In the genomic region with DNA sequence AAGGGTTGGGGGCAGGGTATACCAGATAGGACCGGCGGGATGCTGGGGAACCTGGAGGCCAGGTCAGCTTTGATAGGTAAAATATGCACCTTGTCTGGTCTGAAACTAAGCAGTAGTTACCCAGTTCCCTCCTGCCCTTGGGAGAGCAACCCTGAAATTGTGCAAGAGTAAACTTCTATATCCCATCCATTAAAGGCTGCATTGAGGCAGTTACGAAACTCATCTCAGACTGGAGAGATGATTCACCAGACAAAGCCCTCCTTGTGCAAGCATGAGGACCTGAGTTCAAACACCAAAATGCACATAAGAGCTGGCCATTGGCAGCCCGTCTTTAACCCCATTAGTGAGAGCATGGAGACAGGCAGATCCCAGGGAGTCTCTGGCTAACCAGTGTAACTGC, we compare ENCODE assay signal across 27 mouse cellular contexts. TPM values are rescaled to one million over a fixed set of nuclear protein-coding genes. Genes with fewer than 3 reads are reported as not detected.
A peak's percentile ranks its signal among the peaks of the same experiment; 100 is the strongest.
DNase-seq lines count a peak whose midpoint lies in the region; ATAC-seq and TF ChIP-seq lines count a peak whose summit lies in the region.
"Had no signal": no experiment of that assay in that cellular context is flagged by ENCODE, and none has a peak within 500 bp of the region (broad histone marks: within the 10 kb centered on the region; RNA-seq: fewer than 3 reads in every experiment).

No protein-coding gene starts in this region.

- H3K27me3 ChIP-seq in liver, embryonic 15.5 days: no peaks in the 10 kb centered on the region
- no peaks in the 10 kb centered on the region for H3K27me3 ChIP-seq in E14TG2a.4 (ENCODE audit: insufficient read depth, low read length)
- no peaks in the 10 kb centered on the region for H3K27me3 ChIP-seq in intestine, postnatal 0 days (replicated peaks; ENCODE audit: control insufficient read depth, insufficient read depth, low read length)
- H3K27me3 ChIP-seq in stomach, postnatal 0 days (ENCODE audit: control insufficient read depth, insufficient read depth, low read length): no peaks in the 10 kb centered on the region
- H3K27me3 ChIP-seq: heart, embryonic 12.5 days; hindbrain, embryonic 12.5 days; liver, embryonic 13.5 days; neural tube, embryonic 13.5 days; Patski had no signal

- no peak; the same call in 1 of the 2 replicates for ATAC-seq in liver, embryonic 15.5 days (ENCODE audit: insufficient read depth)
- no peak for ATAC-seq in intestine, postnatal 0 days
- no peak for ATAC-seq in stomach, postnatal 0 days (ENCODE audit: low FRiP score, low TSS enrichment)
- ATAC-seq: Patski had no signal

- 58% methylated on average over 4 of the region's 4 CpGs for WGBS in liver, embryonic 15.5 days (ENCODE audit: insufficient replicate concordance)
- WGBS in intestine, postnatal 0 days: 43% methylated on average over 4 of the region's 4 CpGs
- WGBS in stomach, postnatal 0 days: 69% methylated on average over 4 of the region's 4 CpGs

- H3K4me2 ChIP-seq in liver, embryonic 15.5 days: no peak overlapping the region
- no peak overlapping the region for H3K4me2 ChIP-seq in intestine, postnatal 0 days (replicated peaks; ENCODE audit: low read depth)
- no peak overlapping the region for H3K4me2 ChIP-seq in stomach, postnatal 0 days (replicated peaks; ENCODE audit: low read depth)
- H3K4me2 ChIP-seq: forebrain, embryonic 12.5 days; heart, embryonic 12.5 days; hindbrain, embryonic 12.5 days; liver, embryonic 13.5 days; neural tube, embryonic 13.5 days had no signal

- H3K9ac ChIP-seq in liver, embryonic 15.5 days: no peak overlapping the region
- H3K9ac ChIP-seq in intestine, postnatal 0 days (ENCODE audit: low read depth, low read length): no peak overlapping the region
- no peak overlapping the region for H3K9ac ChIP-seq in stomach, postnatal 0 days (ENCODE audit: low read length)
- H3K9ac ChIP-seq: forebrain, embryonic 12.5 days; heart, embryonic 12.5 days; hindbrain, embryonic 12.5 days; liver, embryonic 13.5 days; neural tube, embryonic 13.5 days had no signal

- 0 out of 2 replicates have a peak overlapping the region, but pooled peaks have one; percentile 41 for H3K27ac ChIP-seq in liver, embryonic 15.5 days (replicated peaks)
- peak overlapping the region; percentile 70 for H3K27ac ChIP-seq in intestine, postnatal 0 days (ENCODE audit: low read depth, low read length)
- H3K27ac ChIP-seq in stomach, postnatal 0 days (replicated peaks): peak overlapping the region; percentile 40
- H3K27ac ChIP-seq: forebrain, embryonic 12.5 days; hindbrain, embryonic 12.5 days; kidney, postnatal 0 days; left cerebral cortex, adult 2 months; limb, embryonic 10.5 days; liver, embryonic 13.5 days; neural tube, embryonic 13.5 days had no signal

- TF ChIP-seq CTCF in E14TG2a.4 (conservative IDR thresholded peaks at IDR 0.05; ENCODE audit: low read length): no peak
- no peak for TF ChIP-seq CTCF in intestine, postnatal 0 days (IDR thresholded peaks at IDR 0.05; ENCODE audit: low read depth)
- TF ChIP-seq CTCF in stomach, postnatal 0 days (IDR thresholded peaks at IDR 0.05; ENCODE audit: low read depth): no peak

- no peak for DNase-seq in liver
- DNase-seq in stomach, postnatal 0 days (ENCODE audit: low spot score): no peak
- DNase-seq in cerebellum, adult 11-12 months: no peak
- DNase-seq in MN1 (ENCODE audit: low spot score): no peak
- DNase-seq: cerebellum, adult 9-11 months; gastrocnemius, postnatal 10 days; heart, adult 18-20 months; heart, postnatal 10 days; kidney, adult 2 months; lung, postnatal 14 days; midbrain, embryonic 14.5 days; spleen, adult 18-20 months; thymus, postnatal 36 days had no signal

- H3K36me3 ChIP-seq in liver, embryonic 15.5 days (replicated peaks): no peaks in the 10 kb centered on the region
- H3K36me3 ChIP-seq in E14TG2a.4 (ENCODE audit: insufficient read depth, low read length): peaks cover 18% of the 10 kb centered on the region
- no peaks in the 10 kb centered on the region for H3K36me3 ChIP-seq in intestine, postnatal 0 days (ENCODE audit: control insufficient read depth, insufficient read depth)
- H3K36me3 ChIP-seq in stomach, postnatal 0 days (ENCODE audit: control insufficient read depth, insufficient read depth, low read length): no peaks in the 10 kb centered on the region
- H3K36me3 ChIP-seq: forebrain, embryonic 12.5 days; heart, embryonic 12.5 days; hindbrain, embryonic 12.5 days; limb, embryonic 10.5 days; liver, embryonic 13.5 days; neural tube, embryonic 13.5 days had no signal

- no peak overlapping the region for H3K4me3 ChIP-seq in liver, embryonic 15.5 days (replicated peaks)
- 0 out of 2 replicates have a peak overlapping the region, but pooled peaks have one; percentile 24 for H3K4me3 ChIP-seq in E14TG2a.4 (replicated peaks; ENCODE audit: low read length)
- no peak overlapping the region for H3K4me3 ChIP-seq in intestine, postnatal 0 days (ENCODE audit: low read depth, low read length)
- no peak overlapping the region for H3K4me3 ChIP-seq in stomach, postnatal 0 days (ENCODE audit: low read depth, low read length)
- H3K4me3 ChIP-seq: forebrain, embryonic 12.5 days; heart, embryonic 12.5 days; hindbrain, embryonic 12.5 days; left cerebral cortex, adult 2 months; limb, embryonic 10.5 days; liver, embryonic 13.5 days; myocyte; neural tube, embryonic 13.5 days had no signal

- no peaks in the 10 kb centered on the region for H3K9me3 ChIP-seq in liver, embryonic 15.5 days (replicated peaks)
- no peaks in the 10 kb centered on the region for H3K9me3 ChIP-seq in E14TG2a.4 (ENCODE audit: low read length)
- H3K9me3 ChIP-seq in intestine, postnatal 0 days (ENCODE audit: control insufficient read depth): no peaks in the 10 kb centered on the region
- H3K9me3 ChIP-seq in stomach, postnatal 0 days (ENCODE audit: control insufficient read depth, low read length): no peaks in the 10 kb centered on the region
- H3K9me3 ChIP-seq: forebrain, embryonic 12.5 days; limb, embryonic 10.5 days; liver, embryonic 13.5 days; megakaryocyte, embryonic 14.5 days had no signal

- no peak for TF ChIP-seq EP300 in stomach, postnatal 0 days (optimal IDR thresholded peaks at IDR 0.05)

- H3K4me1 ChIP-seq in liver, embryonic 15.5 days (replicated peaks): peaks cover 24% of the 10 kb centered on the region
- peaks cover 80% of the 10 kb centered on the region for H3K4me1 ChIP-seq in E14TG2a.4 (replicated peaks; ENCODE audit: low read depth, low read length)
- H3K4me1 ChIP-seq in intestine, postnatal 0 days (replicated peaks; ENCODE audit: control insufficient read depth, insufficient read depth, low read length): peaks cover 7% of the 10 kb centered on the region; the same call in 1 of the 2 replicates
- H3K4me1 ChIP-seq in stomach, postnatal 0 days (replicated peaks; ENCODE audit: control insufficient read depth, insufficient read depth): peaks cover 4% of the 10 kb centered on the region; the same call in 1 of the 2 replicates

RNA-seq across cellular contexts. Expression of gene Map7, which starts 19.2 kb away (rescaled TPM):
- 3.7 and 4.2 TPM in 2 replicates for polyA plus RNA-seq in liver, embryonic 15.5 days (2015; fragmentation: Nextera tagmentation; extraction: Ambion mirVana)
- polyA plus RNA-seq in intestine, postnatal 0 days (2015; fragmentation: Nextera tagmentation; extraction: Ambion mirVana): 47.0 and 55.7 TPM in 2 replicates
- polyA plus RNA-seq in stomach, postnatal 0 days (2015; fragmentation: Nextera tagmentation; extraction: Ambion mirVana): 23.0 TPM in 2 replicates
